Mouse (Mus musculus) NIH3T3 (cell line): ENCODE measurements around the gene Ada.

Experiments
- DNase-seq: peaks from one replicate; pipeline ENCODE4 v3.0.0-alpha.2; 2012; ENCODE audit warnings: low read depth

Ada gene

DNA sequence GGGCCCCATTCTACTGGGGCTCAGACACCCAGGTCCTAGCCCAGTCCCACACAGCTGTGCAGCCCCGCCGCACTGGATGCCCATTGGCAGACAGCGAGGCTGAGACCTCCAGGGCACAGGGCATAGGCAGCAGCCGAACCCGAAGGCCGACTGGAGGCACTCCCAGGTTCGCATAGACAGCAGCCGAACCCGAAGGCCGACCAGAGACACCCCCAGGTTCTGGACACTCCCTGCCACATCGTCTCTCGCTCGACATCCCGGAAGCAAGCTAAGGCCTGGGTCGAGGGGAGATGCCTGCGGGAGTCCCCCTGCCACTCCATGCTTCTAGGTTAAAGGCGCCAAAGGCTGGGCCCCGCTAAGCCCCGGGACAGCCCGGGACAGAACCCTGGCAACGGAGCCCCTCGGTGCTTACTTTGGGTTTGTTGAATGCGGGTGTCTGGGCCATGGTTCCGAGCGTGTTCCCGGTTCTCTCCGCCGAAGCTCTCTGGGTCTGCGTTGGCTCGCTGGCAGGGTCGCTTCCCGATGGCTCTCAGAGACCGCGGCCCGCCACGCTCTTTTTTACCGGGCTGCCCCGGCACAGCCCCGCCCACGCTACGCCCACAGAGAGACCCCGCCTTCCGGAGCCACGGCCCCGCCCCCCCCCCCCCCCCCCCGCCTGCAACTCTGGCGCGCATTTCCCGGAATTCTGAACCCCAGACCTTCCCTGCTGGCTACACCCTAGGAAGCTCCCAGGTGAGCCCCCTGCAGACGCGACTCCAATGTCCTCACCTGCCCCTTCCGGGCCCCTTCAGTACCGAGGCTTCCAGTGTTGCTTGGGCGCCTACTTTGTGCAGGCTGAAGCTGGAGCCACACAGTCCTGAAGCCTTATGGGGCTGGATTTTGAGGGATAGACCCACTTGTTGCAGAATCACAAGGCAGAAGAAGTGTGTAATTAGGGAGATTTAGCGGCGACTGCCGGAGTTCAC is at the start of gene Ada:
TSS of gene Ada (minus strand) at position 593 of the 965 bp plus-strand sequence.
- peak; percentile 65 for DNase-seq

DNA sequence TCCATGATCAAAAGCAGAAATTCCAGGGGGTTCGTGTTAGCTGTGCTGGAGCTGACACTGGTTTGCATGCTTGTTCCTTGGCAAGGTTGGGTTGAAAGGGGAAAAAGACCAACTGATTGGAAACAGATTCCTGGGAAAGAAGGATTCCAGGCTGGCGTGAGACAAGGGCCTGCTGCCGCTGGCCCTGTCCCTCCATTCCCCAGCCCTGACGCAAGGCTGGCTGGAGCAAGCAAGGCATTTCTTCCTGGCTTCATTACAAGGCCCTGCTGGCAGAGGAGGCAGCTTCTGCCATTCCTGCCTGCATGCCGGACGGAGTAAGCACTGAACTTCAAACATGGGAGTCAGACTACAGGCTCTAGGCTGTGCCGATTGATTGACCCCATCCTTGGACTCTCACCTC is 48.4 kb upstream of the Ada start:
- DNase-seq, result peak; percentile 95

DNA sequence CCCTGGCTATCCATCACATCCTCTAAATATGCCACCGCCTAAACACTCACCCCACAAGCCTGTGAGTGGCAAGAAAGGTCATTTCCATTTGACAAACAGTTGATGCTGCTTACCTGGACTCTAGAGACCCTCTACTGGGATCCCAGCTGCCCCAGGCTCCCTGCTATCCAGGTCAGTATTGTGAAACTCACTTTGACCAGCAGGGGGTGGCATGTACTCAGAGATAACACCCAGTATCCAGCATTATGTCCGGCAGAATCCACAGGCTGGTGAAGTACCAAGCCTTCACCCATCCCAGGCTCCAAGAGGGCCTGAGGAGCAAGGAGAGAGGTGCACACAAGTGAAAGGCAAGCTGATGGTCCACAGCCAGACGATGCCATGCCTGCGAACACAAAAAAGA is 38.4 kb upstream of the Ada start:
- DNase-seq, result peak; percentile 94

DNA sequence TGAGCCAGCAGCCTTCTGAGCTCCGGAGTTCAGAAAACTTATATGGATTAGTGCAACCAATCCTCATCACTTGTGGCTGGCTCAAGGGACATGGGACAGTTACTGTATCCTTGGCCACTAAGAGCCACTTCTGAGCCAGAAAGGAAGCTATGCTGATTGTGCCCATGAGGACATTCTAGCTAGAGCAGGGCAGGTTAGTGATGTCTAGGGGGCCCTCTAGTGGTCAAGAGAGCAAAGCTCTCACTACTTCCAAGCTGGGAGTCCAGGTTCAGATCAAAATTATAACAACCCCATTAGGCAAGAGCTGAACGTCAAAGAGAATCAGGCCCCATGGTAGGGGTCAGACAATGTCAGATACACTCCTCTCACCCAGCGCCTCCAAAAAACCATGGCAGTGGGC is 37.7 kb upstream of the Ada start:
- DNase-seq, result peak; percentile 85

DNA sequence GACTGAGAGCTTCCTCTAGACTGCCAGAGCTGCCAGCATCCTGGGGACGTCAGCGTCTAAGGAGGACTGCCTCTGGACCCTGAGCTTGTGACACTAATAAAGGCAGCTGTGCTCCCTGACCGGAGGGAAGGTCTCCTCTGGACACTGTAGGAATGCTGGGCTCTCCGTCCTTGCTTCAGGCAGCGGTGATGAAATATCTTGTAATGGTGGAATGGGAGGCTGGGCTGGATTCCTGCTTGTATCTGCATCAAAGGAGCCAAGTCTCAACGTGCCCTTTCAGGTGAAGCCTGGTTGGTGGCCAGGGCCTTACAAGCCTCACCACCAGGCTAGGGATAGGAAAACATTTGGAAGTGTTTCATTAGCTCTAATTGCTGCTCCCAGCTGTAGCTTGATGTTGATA is 37.0 kb upstream of the Ada start:
- no peak for DNase-seq

DNA sequence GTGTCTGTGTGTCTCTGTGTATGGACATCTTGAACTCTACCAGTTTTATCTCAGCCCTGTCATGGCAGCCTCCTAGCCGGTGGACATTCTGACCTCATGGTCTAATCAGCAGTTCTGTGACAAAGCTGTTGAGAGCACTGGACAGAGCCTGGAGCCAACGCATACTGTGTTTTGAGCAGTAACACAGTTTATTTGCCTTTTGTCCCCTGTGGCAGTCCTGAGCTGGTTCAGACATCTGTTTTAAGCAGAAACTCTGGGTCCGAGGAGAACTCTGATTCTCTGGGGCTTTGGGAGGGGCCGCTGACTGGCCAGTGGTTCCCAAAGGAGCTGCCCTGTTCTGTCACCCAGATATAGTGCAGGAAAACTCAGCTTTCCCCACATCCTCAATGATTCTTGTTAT is 33.9 kb upstream of the Ada start:
- no peak for DNase-seq

DNA sequence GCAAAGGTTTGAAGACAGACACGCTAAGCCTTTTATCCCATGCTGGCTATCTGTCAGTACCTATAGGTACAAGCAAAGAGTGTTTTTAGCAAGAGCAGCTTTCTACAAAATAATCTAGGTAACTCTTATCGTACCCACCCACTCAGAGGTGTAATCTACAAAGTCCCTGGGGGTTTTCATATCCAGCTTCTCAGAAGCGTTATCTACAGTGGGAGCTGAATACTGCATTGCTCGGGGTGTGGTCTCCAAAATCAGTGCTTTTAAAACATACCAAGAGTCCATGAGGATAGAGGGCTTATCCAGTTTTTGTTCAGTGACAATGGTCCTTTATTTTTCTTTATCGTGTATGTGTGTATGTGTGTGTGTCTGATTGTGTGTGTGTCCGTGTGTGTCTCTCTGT is 33.3 kb upstream of the Ada start:
- no peak for DNase-seq

DNA sequence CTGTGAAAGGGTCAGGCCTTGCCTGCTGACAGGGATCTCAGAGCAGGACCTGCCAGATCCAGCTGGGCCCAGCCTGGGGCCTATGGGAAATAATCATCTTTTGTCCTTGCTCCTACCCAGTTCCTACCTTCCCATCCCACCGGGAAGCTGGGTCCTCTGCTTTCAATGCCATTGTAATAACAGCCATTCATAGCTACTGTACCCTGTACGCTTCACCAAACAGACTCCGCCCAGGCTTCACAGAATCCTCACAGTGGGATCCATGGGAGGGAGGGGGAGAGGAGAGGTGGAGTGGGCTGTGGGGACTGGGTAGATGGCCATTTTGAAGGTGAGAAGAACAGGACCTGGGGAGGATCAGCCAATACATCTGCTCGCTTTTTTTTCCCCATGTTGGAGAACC is 28.9 kb upstream of the Ada start:
- no peak for DNase-seq

DNA sequence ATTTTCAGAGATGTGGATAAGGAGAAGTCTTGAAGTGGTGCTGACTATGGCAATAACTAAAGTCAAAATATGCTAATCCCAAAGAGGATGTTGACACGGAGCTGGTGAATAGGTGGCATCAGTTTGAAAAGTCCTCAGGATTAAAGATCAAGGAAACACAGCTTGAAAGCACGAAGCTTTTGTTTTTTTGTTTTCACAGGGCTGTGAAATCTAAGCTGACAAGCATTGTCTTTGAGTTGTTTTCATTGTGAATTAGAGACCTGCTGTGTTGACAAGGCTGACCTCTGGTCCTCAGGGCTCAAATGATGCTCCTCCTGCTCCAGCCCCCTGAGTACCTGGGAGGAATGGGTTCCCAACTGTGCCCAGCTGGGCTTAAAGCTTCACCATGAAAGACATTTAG is 27.0 kb upstream of the Ada start:
- no peak for DNase-seq

DNA sequence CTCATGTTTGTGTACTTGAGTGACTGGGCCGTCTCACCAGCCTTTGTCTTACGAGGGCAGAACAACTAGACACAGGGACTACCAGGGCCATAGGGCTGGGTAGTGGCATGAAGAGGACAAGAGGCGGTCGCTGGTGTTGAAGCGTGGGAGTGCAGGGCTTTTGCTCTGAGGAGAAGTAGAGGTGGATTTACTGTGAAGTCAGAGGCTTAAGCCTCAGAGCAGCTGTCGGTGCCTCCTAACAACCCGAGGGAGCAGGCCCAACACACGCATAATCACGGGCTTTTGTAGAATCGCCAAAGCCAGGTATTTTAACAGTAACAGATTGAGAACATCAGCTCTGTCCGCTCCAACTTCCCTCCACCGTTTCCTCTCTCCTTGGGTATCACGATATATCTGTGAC is 26.6 kb upstream of the Ada start:
- no peak for DNase-seq

DNA sequence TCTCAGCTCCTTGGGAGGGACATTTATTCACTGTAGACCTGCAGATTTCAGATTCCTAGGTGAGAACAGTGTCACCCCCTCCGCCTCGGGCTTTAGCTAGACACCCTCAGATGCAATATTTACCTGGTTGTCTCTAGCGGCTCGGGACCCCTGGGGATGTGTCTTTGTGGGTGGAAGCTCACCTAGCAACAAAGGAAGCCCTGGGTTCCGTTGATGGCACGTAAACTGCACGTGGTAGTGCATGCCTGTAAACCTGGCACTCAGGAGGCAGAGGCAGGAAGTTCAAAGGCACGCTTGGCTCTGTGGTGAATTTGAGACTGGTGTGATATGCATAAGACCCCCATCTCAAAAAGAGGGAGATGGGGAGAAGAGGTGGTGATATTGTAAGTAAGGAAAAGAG is 20.7 kb upstream of the Ada start:
- no peak for DNase-seq

DNA sequence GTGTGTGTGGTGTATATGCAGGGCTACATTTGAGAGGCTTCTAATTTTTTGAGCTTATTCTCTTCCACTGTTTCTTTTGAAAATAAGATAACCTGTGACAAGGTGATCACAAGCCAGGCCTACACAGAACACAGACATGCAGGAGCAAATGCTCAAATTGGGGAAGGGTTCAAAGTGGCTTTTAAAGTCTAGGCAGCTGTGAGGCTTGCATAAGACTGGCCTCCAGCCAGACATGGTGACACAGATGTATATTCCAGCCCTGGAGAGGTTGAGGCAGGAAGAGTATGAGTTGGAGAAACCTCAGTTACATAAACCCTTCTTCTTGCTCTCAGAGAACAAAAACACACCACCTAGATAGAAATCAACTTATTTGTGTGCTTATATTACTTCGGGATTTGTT is 16.9 kb upstream of the Ada start:
- no peak for DNase-seq

DNA sequence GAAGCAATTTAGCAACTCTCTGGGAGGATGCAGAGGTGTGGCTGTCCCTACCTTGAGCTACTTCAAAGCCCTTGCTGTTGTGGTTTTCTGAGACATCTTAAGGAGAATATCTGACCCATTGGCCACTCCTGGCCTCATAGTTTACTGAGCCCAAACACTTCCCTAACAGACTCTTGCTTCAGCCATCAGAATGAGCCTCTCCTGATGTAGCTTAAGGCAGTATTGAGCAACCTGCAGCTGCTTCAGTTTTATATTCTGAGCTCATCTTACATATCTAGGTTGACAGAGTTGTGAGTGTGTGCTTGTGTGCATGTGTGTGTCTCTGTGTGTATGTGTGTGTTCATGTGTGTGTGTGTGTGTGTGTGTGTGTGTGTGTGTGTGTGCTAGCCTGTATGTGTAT is 16.2 kb upstream of the Ada start:
- DNase-seq, result peak; percentile 55

DNA sequence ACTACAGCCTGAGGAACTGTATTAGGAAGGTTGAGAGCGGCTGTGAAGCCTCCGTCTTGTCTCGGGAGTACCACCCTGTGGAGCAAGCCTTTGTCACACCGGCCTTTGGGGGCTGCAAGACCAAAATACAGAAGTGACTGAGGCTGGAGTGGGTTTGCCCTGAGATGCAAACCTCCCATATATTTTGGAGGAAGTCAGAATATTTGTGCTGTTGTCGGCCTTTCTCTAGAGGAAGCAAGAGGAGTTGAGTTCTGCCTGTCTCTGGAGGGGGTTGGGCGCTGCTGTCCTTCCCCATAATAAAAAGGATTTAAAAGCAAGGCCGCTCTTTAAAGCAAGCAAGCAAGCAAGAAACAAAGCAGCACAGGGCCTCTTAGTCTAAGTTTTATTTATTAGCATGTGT is 11.4 kb upstream of the Ada start:
- DNase-seq, result no peak

DNA sequence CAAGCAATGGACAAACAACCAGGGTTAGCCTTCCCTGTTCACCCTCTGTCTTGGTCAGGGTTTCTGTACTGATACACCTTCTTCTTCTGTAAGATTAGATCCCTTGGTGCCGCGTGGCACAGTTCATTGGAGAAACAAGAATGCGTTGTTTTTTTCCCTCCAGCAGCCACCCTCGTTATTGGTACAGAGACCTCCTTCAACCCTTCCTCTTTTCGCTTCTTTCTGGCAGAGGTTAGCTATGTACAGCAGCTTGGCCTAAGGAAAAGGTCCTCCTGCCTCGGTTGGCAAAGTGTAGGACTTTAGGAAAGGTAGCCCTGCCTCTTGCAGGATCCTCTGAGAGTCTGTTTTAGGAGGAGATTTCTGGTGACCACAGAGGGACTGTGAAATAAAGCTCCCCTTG is 10.6 kb upstream of the Ada start:
- no peak for DNase-seq

DNA sequence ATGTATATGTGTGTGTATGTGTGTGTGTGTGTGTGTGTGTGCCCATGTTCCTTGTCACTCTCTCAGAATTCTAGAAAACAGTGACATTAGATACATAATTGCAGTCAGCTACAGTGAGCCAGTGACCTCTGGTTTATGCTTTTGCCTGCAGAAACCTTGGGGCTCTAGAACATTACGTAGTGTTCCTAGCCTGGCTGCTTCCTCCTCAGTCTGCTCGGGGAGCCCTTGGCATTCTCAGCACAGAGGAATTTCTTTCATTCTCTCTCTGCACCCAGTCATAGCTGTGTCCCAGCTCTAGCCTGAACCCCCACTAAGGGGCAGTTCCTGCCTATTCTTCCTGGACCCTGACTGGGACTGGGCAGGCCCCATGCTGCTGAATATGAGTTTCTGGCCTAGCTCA is 8.1 kb upstream of the Ada start:
- DNase-seq, result no peak

DNA sequence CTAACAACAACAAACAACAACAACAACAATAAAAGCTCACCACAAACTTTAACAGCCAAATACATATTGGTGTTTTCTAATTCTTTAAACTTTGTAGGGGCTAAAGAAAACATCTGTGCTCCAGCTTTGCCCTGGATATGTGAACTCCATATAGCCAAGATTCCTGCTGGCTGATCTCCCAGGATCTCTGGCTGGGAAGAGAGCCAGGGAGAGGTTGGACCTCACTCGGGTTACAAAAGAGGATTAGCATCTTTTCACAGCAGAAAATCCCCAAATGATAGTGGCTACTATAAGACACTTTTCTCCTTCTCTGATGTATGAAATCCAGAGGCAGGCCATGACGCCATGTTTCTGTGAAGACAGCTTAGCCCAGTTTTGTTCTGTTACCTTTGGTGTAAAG is 6.7 kb upstream of the Ada start:
- peak; percentile 96 for DNase-seq

DNA sequence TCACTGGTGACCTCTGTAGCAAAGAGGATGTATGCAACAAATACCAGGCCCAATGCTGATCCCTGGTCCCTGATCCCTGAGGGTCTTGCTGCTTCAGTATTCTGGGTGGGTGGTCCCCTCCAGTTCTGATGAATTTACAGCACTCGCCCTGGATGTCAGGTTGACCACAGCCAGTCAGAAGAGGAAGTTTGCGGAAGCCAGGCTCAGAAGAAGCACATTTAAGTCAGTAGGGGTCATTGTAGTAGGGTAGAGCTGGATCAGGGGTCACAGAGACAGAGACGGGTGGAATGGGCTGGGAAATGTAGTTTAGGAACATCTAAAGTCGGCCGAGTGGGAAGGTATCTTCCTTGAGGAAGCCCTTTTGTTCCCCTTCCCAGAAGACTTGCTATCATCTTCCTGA is 4.2 kb upstream of the Ada start:
- no peak for DNase-seq

DNA sequence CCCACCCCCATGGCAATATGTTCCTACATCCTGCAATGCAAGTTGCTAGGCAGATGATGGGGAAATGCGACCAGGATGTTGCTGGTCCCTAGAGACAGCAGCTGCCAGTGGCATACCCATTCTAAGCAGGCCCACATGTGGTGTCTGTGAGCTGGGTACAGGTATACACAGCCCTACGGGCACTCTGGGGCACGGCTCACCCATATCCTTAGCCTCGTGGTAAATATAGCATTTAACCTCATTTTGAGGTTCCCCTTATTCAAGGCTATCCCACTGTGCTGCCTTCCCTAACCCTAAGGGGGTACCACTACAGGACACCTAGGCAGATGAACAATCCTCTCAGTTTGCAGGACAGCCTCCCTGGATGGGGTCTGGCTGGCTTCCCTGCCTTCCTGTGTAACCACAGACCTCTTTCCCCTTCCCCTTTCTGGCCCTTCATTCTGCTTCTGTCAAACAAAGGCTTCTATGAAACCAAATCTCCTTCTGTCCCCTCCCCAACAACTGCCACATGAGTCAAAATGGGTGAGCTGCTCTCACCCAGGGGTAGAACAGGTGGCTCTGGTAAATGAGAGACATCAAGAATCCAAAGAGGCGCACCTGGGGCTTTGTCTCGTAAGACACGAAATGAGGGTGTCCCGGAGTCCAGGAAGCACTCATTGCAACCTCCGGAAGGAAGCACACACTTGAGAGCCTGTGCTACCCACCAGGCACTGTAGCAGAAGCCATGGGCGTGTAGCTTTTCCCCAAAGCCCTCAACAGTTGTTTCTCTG is 5.1 kb downstream of the Ada start:
- DNase-seq, result no peak

DNA sequence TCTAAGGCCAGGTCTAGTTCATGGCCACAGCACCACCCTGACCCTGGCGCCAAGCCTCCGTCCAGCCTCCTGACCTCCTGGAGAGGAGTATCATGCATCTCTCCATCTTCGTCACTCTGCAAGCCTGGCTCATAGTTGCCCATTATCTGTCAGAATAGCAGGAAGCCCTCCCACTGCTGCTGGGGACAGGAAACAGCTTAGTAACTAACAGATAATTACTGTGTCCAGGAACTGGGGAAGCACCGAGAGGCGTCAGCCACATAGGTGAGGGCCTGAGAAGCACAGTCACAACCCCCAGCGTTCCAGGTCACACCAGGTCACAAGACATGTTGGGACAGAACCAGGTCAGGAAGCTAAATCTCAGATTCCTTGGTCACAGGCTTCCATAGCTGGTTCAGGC is 6.7 kb downstream of the Ada start:
- no peak for DNase-seq

DNA sequence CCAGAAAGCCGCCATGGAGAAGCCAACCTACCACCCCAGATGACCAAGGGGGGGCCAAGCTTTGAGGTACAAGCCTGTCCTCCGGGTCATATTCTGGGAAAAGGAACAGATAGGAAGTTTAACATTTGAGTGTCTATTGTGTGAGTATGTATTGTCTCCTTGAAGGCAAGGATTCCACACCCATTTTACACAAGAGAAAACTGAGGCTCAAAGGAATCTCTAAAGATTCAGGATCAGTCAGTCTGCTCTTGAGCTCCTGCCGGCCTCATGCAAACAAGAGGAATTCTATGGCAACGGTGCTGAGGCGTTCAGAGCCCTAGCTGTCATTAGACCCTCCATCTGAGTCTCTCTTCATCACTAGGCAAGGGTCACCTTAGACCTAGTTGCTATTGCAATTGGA is 7.4 kb downstream of the Ada start:
- no peak for DNase-seq

DNA sequence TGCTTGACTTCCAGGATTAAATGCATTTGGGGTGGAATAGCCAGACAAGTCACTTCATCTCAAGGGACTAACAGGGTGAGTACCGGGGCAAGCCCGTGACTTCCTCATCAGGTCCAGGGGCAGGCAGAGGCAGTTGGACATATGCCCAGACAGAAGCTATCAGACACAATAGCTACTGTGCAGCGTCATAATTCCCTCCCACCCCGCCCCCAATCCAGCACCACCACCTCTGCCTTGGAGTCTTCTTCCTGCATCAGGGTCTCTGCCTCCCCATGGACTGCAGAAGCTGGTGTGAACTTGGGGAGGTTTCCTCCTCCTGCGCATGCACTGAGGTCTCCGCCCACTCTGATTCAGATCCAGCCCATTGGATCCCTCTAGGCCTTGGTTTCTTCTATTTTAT is 14.1 kb downstream of the Ada start:
- no peak for DNase-seq

DNA sequence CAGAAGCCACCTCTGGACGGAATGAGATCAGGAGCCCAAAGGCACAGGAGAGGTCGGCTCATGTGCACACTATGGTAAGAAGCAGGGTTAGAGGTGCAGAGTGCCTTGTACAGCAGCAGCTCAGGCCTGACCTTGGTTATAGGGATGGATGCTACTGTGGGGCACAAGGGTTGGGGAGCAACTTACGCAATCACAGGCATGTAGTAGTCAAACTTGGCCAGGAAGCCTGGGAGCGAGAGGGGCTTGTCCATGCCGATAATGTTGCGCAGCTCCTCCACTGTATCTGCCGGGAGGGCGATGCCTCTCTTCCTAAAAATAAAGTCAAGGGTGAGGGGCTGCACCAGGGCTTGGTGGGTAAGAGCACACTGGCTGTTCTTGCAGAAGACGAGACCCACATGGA is 14.9 kb downstream of the Ada start:
- DNase-seq, result no peak
